Mouse (Mus musculus) kidney, postnatal 0 days (tissue): ENCODE measurements around the gene Gnaq. TPM values are rescaled to one million over a fixed set of nuclear protein-coding genes. Genes with fewer than 3 reads are reported as not detected.

Experiments used
- ATAC-seq: fragments of 200-750 bp; cut with Nextera tagmentation; replicated peaks from 2 replicates; pipeline ENCODE4 v1.8.0; 2017; ENCODE audit warnings: low read depth, moderate number of reproducible peaks, moderate TSS enrichment, moderate library complexity; ENCODE audit not compliant: low FRiP score
- DNase-seq: peaks from one replicate; pipeline ENCODE4 v3.0.0-alpha.2; 2016; ENCODE audit warnings: low spot score
- H3K27ac ChIP-seq: fragments of 300-500 bp; sonication (generic); 2 replicates; pipeline ENCODE4 v1.5.1; 2014; ENCODE audit warnings: mild to moderate bottlenecking
- H3K27me3 ChIP-seq: fragments of 300-500 bp; sonication (generic); 2 replicates; pipeline ENCODE4 v1.6.1; 2014; ENCODE audit warnings: low read length, mixed read lengths; ENCODE audit not compliant: insufficient read depth
- H3K36me3 ChIP-seq: fragments of 300-500 bp; sonication (generic); 2 replicates; pipeline ENCODE4 v1.6.1; 2014; ENCODE audit warnings: low read length, mixed read lengths; ENCODE audit not compliant: insufficient read depth
- H3K4me1 ChIP-seq: fragments of 300-500 bp; sonication (generic); replicated peaks from 2 replicates; pipeline ENCODE4 v1.6.1; 2014; ENCODE audit warnings: antibody characterized with exemption, low read length, mixed read lengths; ENCODE audit not compliant: insufficient read depth
- H3K4me2 ChIP-seq: fragments of 300-500 bp; sonication (generic); 2 replicates; pipeline ENCODE4 v1.6.1; 2014; ENCODE audit warnings: mild to moderate bottlenecking, low read length, moderate library complexity, mixed read lengths
- H3K4me3 ChIP-seq: fragments of 300-500 bp; sonication (generic); replicated peaks from 2 replicates; pipeline ENCODE4 v1.5.1; 2014; ENCODE audit warnings: low read depth, low read length
- H3K9ac ChIP-seq: fragments of 300-500 bp; sonication (generic); 2 replicates; pipeline ENCODE4 v1.6.1; 2014; ENCODE audit warnings: low read depth, low read length
- H3K9me3 ChIP-seq: fragments of 300-500 bp; sonication (generic); replicated peaks from 2 replicates; pipeline ENCODE4 v1.6.1; 2016; ENCODE audit warnings: low read length, inconsistent platforms, mixed read lengths
- CTCF ChIP-seq: IDR thresholded peaks from 2 replicates; pipeline ENCODE4 v1.5.1; 2016; ENCODE audit warnings: antibody characterized with exemption, low read depth, mild to moderate bottlenecking, moderate library complexity
- WGBS: fragments of 180-500 bp; shearing (Covaris S2); extraction: QIAGEN DNeasy Blood & Tissue Kit; methylation state at CpG from one replicate; pipeline ENCODE4 v1.1.7; 2014; 5-methylcytosine and 5-hydroxymethylcytosine counted together
- polyA plus RNA-seq: library from polyadenylated mRNA; unstranded; fragments of >200 nt; fragmentation: Nextera tagmentation; extraction: Ambion mirVana; gene quantifications from 2 replicates; pipeline ENCODE4 v1.2.1, GENCODE M21; 2015

Gene Gnaq
- polyA plus RNA-seq, 1 experiment from 2014 or later = 27.2 TPM

DNA sequence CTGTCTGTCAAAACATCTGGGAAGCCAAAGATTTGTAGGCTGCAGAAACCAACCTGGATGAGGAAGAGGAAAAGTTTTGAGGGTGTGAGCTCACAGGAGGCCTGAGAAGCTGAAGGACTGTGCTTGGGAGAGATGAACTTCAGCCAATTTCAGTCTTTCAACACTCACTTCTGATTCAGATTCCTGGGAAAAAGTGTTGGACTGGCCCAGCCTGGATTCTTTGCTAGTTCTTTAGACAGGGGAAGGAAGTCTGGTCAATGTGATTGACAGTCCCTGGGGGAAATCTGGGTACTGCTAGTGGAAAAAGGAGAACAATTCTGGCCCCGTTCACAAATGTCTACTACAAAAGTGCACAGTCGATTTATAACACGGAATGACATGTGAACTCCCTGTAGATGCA lies 89.9 kb downstream of the Gnaq start:
- Histone ChIP-seq H3K9me3 (no peaks in the 10 kb centered on the region), H3K4me3 (no peak overlapping the region), H3K4me1 (no peaks in the 10 kb centered on the region), H3K4me2 (no peak overlapping the region), H3K27ac (no peak overlapping the region; the same call in 1 of the 2 replicates), H3K27me3 (no peaks in the 10 kb centered on the region), H3K36me3 (peaks cover 8% of the 10 kb centered on the region; the same call in 1 of the 2 replicates), H3K9ac (no peak overlapping the region)
- ATAC-seq (no peak), DNase-seq (peak; percentile 40)
- TF ChIP-seq CTCF = no peak
- WGBS = 54% methylated on average over 3 of the region's 3 CpGs

DNA sequence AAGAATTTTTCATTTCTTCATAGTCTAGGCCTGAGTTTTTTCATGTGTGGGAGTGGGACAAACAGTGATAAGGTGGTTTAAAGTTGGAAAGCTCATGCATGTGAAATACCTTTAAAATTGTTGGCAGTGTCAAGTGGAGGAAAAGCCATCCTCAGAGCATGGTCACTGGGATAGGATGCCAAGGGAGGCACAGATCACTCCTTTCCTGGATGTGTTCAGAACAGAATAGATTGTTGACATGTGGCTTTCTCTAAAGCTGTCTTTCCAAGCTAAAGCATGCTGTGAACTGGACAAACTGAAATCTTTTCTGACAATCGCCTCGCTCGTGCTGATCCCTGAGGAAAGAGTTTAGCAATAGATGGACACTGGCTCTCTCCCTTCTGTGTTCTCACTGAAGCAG lies 90.5 kb downstream of the Gnaq start:
- Histone ChIP-seq H3K27me3 (no peaks in the 10 kb centered on the region), H3K4me1 (no peaks in the 10 kb centered on the region), H3K9ac (no peak overlapping the region), H3K27ac (no peak overlapping the region), H3K36me3 (peaks cover 8% of the 10 kb centered on the region; the same call in 1 of the 2 replicates), H3K4me2 (no peak overlapping the region), H3K9me3 (no peaks in the 10 kb centered on the region), H3K4me3 (no peak overlapping the region)
- DNase-seq (no peak), ATAC-seq (no peak)
- TF ChIP-seq CTCF = no peak
- WGBS = 90% methylated on average over 3 of the region's 3 CpGs

DNA sequence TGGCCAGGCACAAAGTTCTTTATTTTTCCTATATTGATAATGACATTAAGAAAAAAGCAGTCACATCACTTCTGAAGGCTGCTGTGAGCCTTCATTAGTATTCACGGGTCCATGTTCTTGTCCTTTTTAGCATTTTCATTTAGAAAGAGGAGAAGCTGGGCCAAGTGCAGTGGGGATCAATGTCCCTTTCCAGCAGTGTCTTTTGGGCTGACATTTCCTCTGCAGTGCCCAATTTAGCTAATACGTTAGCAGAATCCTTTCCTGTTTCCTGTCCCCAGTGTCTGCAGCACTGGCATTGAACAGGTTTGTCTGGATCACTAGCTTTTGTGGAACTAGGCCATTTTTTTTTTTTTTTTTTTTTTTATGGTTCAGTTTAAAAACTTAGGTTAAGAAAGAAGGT lies 92.2 kb downstream of the Gnaq start:
- ATAC-seq (no peak), DNase-seq (no peak)
- no peak overlapping the region for H3K4me3 ChIP-seq
- H3K27ac ChIP-seq = no peak overlapping the region
- no peak overlapping the region for H3K9ac ChIP-seq
- 59% methylated on average over 2 of the region's 2 CpGs for WGBS
- no peak overlapping the region for H3K4me2 ChIP-seq
- peaks cover 8% of the 10 kb centered on the region; the same call in 1 of the 2 replicates for H3K36me3 ChIP-seq
- H3K9me3 ChIP-seq = no peaks in the 10 kb centered on the region
- H3K4me1 ChIP-seq = no peaks in the 10 kb centered on the region
- no peaks in the 10 kb centered on the region for H3K27me3 ChIP-seq
- TF ChIP-seq CTCF = no peak

DNA sequence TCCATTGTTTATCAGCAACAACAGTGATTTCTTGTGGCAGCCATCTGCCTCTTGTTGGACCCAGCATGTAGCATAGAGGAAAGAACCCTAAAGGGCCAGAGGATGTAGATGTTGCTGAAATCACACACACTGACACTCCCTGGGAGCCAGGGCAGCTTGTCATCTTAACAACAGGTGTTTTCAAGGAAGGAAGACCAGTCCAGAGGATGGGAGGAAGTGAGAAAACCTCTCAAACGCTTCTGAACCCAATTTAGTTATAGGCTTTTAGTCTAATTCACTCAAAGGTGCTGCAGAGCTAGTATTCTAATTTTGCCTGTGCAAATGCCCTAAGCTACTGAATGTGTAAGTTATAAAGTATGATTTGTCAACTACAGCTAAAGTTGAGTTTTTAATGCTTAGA lies 99.0 kb downstream of the Gnaq start:
- ATAC-seq (no peak), DNase-seq (no peak)
- Histone ChIP-seq H3K4me2 (no peak overlapping the region), H3K9me3 (no peaks in the 10 kb centered on the region), H3K9ac (no peak overlapping the region), H3K36me3 (0 out of 2 replicates have a peak, but pooled peaks cover 2% of the 10 kb centered on the region), H3K27me3 (no peaks in the 10 kb centered on the region), H3K4me1 (0 out of 2 replicates have a peak, but pooled peaks cover 6% of the 10 kb centered on the region), H3K27ac (no peak overlapping the region), H3K4me3 (no peak overlapping the region)
- 56% methylated on average over 1 of the region's 1 CpGs for WGBS
- TF ChIP-seq CTCF = no peak

DNA sequence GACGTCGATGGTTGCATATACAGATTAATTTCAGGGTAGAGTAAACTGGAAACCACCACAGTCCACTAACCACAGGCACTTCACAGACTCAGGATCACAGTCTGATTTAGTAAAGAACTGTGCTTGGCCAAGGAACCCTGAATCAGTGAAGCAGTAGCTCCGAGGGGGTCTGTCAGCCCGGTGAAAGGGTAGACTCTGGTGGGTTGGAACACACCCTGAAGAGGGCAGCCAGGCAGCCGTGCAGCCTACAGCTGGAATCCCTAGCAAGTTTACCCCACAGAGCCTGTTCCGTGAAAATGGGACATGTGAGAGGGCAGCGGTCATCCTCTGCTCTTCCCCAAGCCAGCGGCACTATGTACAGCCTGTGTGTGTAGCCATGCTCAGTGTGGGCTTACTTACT lies 103.0 kb downstream of the Gnaq start:
- WGBS = 47% methylated on average over 8 of the region's 8 CpGs
- Histone ChIP-seq H3K9me3 (no peaks in the 10 kb centered on the region), H3K9ac (no peak overlapping the region), H3K36me3 (no peaks in the 10 kb centered on the region), H3K4me1 (peaks cover 16% of the 10 kb centered on the region; the same call in 1 of the 2 replicates), H3K27me3 (no peaks in the 10 kb centered on the region), H3K4me2 (no peak overlapping the region), H3K4me3 (no peak overlapping the region), H3K27ac (0 out of 2 replicates have a peak overlapping the region, but pooled peaks have one; percentile 50)
- no peak for TF ChIP-seq CTCF
- ATAC-seq (no peak; the same call in 1 of the 2 replicates), DNase-seq (no peak)

DNA sequence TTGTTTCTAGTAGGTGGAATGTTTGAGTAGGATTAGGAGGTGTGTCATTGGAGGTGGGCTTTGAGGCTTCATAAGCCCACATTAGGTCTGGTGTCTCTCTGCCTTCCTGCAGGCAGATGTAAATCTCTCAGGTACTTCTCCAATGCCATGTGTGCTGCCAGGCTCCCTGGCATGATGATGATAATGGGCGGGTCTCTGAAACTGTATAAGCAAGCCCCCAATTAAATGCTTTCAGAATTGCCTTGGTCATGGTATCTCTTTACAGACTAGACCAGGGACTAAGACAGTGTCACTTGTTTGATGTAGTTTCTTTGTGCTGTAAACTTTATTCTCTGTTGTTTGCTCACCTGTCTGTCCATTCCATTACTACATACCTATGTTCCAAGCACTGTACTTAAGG lies 104.4 kb downstream of the Gnaq start:
- Histone ChIP-seq H3K36me3 (no peaks in the 10 kb centered on the region), H3K27ac (no peak overlapping the region), H3K9me3 (no peaks in the 10 kb centered on the region), H3K4me1 (peaks cover 16% of the 10 kb centered on the region; the same call in 1 of the 2 replicates), H3K4me3 (no peak overlapping the region), H3K4me2 (no peak overlapping the region), H3K9ac (no peak overlapping the region), H3K27me3 (no peaks in the 10 kb centered on the region)
- no peak for TF ChIP-seq CTCF
- ATAC-seq = no peak
- DNase-seq = no peak
- WGBS = 89% methylated on average over 1 of the region's 1 CpGs

DNA sequence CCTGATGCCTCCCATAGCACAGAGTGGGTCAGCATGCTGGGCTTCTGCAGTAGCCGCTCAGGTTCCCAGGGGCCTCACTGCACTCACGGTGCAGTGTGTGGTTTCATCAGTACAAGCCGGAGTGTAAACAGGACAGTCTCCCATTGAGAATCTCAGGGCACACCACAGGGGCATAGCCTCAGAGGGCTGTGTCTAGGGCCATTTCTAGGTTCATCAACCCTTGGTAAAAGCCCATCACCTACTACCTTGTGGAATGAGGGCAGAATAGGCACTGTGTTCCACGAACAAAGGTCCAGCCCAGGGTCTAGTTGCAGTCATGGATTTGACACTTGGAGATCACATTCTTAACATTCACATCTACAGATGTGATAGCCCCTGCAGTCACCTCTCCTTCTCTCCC lies 105.4 kb downstream of the Gnaq start:
- Histone ChIP-seq H3K9ac (no peak overlapping the region), H3K4me3 (no peak overlapping the region), H3K27me3 (no peaks in the 10 kb centered on the region), H3K9me3 (no peaks in the 10 kb centered on the region), H3K27ac (no peak overlapping the region), H3K4me1 (peaks cover 16% of the 10 kb centered on the region; the same call in 1 of the 2 replicates), H3K36me3 (no peaks in the 10 kb centered on the region), H3K4me2 (no peak overlapping the region)
- no peak for TF ChIP-seq CTCF
- no peak for ATAC-seq
- WGBS = 69% methylated on average over 4 of the region's 4 CpGs
- DNase-seq = no peak
